Mouse (Mus musculus) ES-E14 (cell line): ENCODE measurements around the gene Pygl.

Source experiments
- CHD2 ChIP-seq: IDR thresholded peaks from 2 replicates; pipeline ENCODE4 v1.6.1; 2014; ENCODE audit warnings: mild to moderate bottlenecking, low read depth, low read length, inconsistent platforms
- HCFC1 ChIP-seq: IDR thresholded peaks from 2 replicates; pipeline ENCODE4 v1.6.1; 2012; ENCODE audit warnings: low read length, inconsistent platforms, borderline replicate concordance; ENCODE audit not compliant: insufficient read depth
- MAFK ChIP-seq: IDR thresholded peaks from 2 replicates; pipeline ENCODE4 v1.6.1; 2014; ENCODE audit warnings: mild to moderate bottlenecking, low read depth, low read length, inconsistent platforms; ENCODE audit not compliant: insufficient read depth

DNA sequence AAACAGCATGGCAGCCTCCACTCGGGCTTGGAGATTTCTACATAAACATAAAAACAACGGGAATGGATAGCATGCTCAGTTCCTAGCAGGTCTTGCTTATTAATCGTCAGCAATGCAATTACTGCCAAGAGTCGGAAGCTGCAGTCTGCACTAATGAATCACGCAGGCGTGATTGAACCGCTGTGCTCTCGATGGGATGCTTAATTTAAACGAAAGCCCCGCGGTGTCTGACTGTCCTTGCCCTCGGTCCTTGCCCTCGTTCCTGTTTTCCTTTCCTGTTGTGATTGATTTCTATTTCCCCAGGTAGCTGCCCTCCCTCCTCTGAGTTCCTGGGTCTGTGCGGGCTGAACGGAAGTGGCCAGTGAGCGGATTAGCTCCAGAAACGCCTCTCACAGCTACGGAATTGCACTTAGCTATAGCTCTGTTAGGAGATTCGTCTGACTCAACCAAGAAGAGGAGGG is 39.0 kb downstream of the Pygl start:
- TF ChIP-seq CHD2 (no peak), HCFC1 (no peak), MAFK (no peak)
